Mouse (Mus musculus): ENCODE measurements around the gene Secisbp2l. TPM values are rescaled to one million over a fixed set of nuclear protein-coding genes. Genes with fewer than 3 reads are reported as not detected.

The Secisbp2l gene
- total and polyA plus RNA-seq, 3 experiments: 8.7 to 15.1 (median 8.9) TPM

DNA sequence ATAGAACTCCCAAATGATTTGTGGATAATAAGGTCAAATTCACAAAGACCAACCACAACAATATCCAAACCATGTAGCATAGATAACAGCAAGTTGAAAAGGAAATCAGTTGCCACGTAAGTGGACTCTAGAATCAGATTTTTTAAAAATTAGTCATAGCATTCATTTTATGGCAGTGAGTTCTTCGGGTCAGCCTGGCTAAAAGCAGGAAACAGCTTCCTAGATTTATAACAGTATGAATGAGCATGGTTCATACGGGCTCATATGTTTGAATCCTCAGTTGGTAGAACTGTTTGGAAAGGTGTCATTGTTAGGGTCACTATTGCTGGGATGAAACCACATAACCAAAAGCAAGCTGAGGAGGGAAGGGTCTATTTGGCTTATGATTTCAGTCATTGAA, 6.1 kb upstream of the Secisbp2l start:
- Histone ChIP-seq H3K4me2 (ENCODE audit: insufficient read depth, low read depth, poor library complexity, severe bottlenecking) (no peak overlapping the region), H3K36me3 (replicated peaks in 1 of 2; ENCODE audit: control insufficient read depth in 1 of 2, insufficient read depth in 1 of 2, low read length in 1 of 2) (no peaks in the 10 kb centered on the region), H3K27ac (ENCODE audit: insufficient read depth, low read depth) (no peak overlapping the region), H3K4me1 (ENCODE audit: control insufficient read depth in 1 of 2, insufficient read depth in 2 of 2) (peaks cover 2 to 57% of the 10 kb centered on the region in 2 experiments), H3K9ac (ENCODE audit: insufficient read depth, low read depth) (no peak overlapping the region), H3K9me3 (replicated peaks; ENCODE audit: low read length) (no peaks in the 10 kb centered on the region), H3K4me3 (replicated peaks in 1 of 3; ENCODE audit: low read depth in 2 of 3, low read length in 2 of 3, poor library complexity in 1 of 3) (no peak overlapping the region), H3K79me2 (replicated peaks; ENCODE audit: control insufficient read depth, extremely low read depth, insufficient read depth, poor library complexity, severe bottlenecking) (no peaks in the 10 kb centered on the region), H3K27me3 (replicated peaks) (no peaks in the 10 kb centered on the region)
- in situ Hi-C loops (cut with MboI; ENCODE audit: low pct_ligation_motif_present, low pct_unique_long_range_greater_than_20kb, low sequenced_read_pairs) (no loop called here), dilution Hi-C loops (cut with MboI; ENCODE audit: extremely low pct_ligation_motif_present, extremely low pct_unique_long_range_greater_than_20kb, low sequenced_read_pairs) (no loop called here)
- TF ChIP-seq MEF2A (IDR thresholded peaks at IDR 0.05; ENCODE audit: borderline replicate concordance, low read depth, low read length) (no peak), POLR2A (IDR thresholded peaks at IDR 0.05; ENCODE audit: low read depth, low read length) (no peak), ZMIZ1 (IDR thresholded peaks at IDR 0.05; ENCODE audit: low read depth, low read length) (no peak), ETS1 (conservative IDR thresholded peaks at IDR 0.05; ENCODE audit: low read depth, low read length) (no peak), USF2 (conservative IDR thresholded peaks at IDR 0.05; ENCODE audit: low read depth, low read length) (no peak), ELF1 (IDR thresholded peaks at IDR 0.05; ENCODE audit: low read depth, low read length) (no peak), USF1 (IDR thresholded peaks at IDR 0.05; ENCODE audit: low read depth, low read length) (no peak), RCOR1 (conservative IDR thresholded peaks at IDR 0.05; ENCODE audit: low read depth, low read length) (no peak), NELFE (IDR thresholded peaks at IDR 0.05; ENCODE audit: low read depth, low read length) (no peak), IRF4 (IDR thresholded peaks at IDR 0.05; ENCODE audit: low read depth, low read length) (no peak), EP300 (IDR thresholded peaks at IDR 0.05; ENCODE audit: low read length) (no peak), TCF12 (IDR thresholded peaks at IDR 0.05; ENCODE audit: low read depth, low read length) (no peak), RAD21 (IDR thresholded peaks at IDR 0.05; ENCODE audit: low read depth, low read length) (no peak), MAZ (IDR thresholded peaks at IDR 0.05; ENCODE audit: low read depth, low read length) (no peak), UBTF (IDR thresholded peaks at IDR 0.05; ENCODE audit: low read depth, low read length) (no peak), ZC3H11A (IDR thresholded peaks at IDR 0.05; ENCODE audit: low read depth, low read length) (no peak), HCFC1 (IDR thresholded peaks at IDR 0.05; ENCODE audit: low read depth, low read length) (no peak), MAFK (IDR thresholded peaks at IDR 0.05; ENCODE audit: insufficient replicate concordance, low read length) (no peak)
- no peak for DNase-seq (ENCODE audit: extremely low read depth)

GRCm38 (mm10) chr2:125788351-125788750, 5.7 kb upstream of the Secisbp2l start:
- H3K4me2 ChIP-seq (ENCODE audit: insufficient read depth, low read depth, poor library complexity, severe bottlenecking): no peak overlapping the region
- no peaks in the 10 kb centered on the region for H3K27me3 ChIP-seq (replicated peaks)
- no peak overlapping the region for H3K4me3 ChIP-seq (replicated peaks in 1 of 3; ENCODE audit: low read depth in 2 of 3, low read length in 2 of 3, poor library complexity in 1 of 3)
- no peak overlapping the region for H3K9ac ChIP-seq (ENCODE audit: insufficient read depth, low read depth)
- dilution Hi-C loops (cut with MboI; ENCODE audit: extremely low pct_ligation_motif_present, extremely low pct_unique_long_range_greater_than_20kb, low sequenced_read_pairs) (no loop called here), in situ Hi-C loops (cut with MboI; ENCODE audit: low pct_ligation_motif_present, low pct_unique_long_range_greater_than_20kb, low sequenced_read_pairs) (no loop called here)
- H3K9me3 ChIP-seq (replicated peaks; ENCODE audit: low read length): no peaks in the 10 kb centered on the region
- no peak overlapping the region for H3K27ac ChIP-seq (ENCODE audit: insufficient read depth, low read depth)
- no peak for DNase-seq (ENCODE audit: extremely low read depth)
- peaks cover 2 to 58% of the 10 kb centered on the region in 2 experiments for H3K4me1 ChIP-seq (ENCODE audit: control insufficient read depth in 1 of 2, insufficient read depth in 2 of 2)
- no peaks in the 10 kb centered on the region for H3K79me2 ChIP-seq (replicated peaks; ENCODE audit: control insufficient read depth, extremely low read depth, insufficient read depth, poor library complexity, severe bottlenecking)
- H3K36me3 ChIP-seq (replicated peaks in 1 of 2; ENCODE audit: control insufficient read depth in 1 of 2, insufficient read depth in 1 of 2, low read length in 1 of 2): no peaks in the 10 kb centered on the region
- no peak for TF ChIP-seq RCOR1 (conservative IDR thresholded peaks at IDR 0.05; ENCODE audit: low read depth, low read length)
- no peak for TF ChIP-seq JUN (IDR thresholded peaks at IDR 0.05; ENCODE audit: insufficient read depth, low read depth, low read length)
- no peak for TF ChIP-seq SMC3 (IDR thresholded peaks at IDR 0.05; ENCODE audit: low read depth, low read length)
- TF ChIP-seq ZNF384 (IDR thresholded peaks at IDR 0.05; ENCODE audit: low read depth, low read length): 0 out of 2 replicates have a peak, but pooled peaks have one; percentile 34

Data from CH12.LX (cell line).